Mouse (Mus musculus): ENCODE measurements around the gene Adora2b. TPM values are rescaled to one million over a fixed set of nuclear protein-coding genes. Genes with fewer than 3 reads are reported as not detected.

Gene Adora2b
- 7.0 and 8.3 TPM in 2 replicates for polyA plus RNA-seq (2012; rRNA removed)

- TF ChIP-seq POLR2A (IDR thresholded peaks at IDR 0.05; ENCODE audit: extremely low read depth, insufficient read depth, low read length) (no peak), CTCF (IDR thresholded peaks at IDR 0.05; ENCODE audit: extremely low read depth, insufficient read depth, low read length) (no peak)
- Histone ChIP-seq H3K4me1 (ENCODE audit: control insufficient read depth, insufficient read depth, low read length) (no peaks in the 10 kb centered on the region), H3K4me3 (ENCODE audit: insufficient read depth, low read length) (peak within 1 kb of the TSS; percentile 29), H3K27ac (ENCODE audit: insufficient read depth, low read length) (0 out of 2 replicates have a peak within 1 kb of the TSS, but pooled peaks have one; percentile 41)
These were observed at the start of gene Adora2b for GRCm38 (mm10) chr11:62248401-62249244. Adora2b (plus strand) TSS chr11:62248984.

GRCm38 (mm10) chr11:62200901-62201512 is 47.8 kb upstream of the Adora2b start:
- no peak overlapping the region for H3K27ac ChIP-seq (ENCODE audit: insufficient read depth, low read length)
- no peak for TF ChIP-seq CTCF (IDR thresholded peaks at IDR 0.05; ENCODE audit: extremely low read depth, insufficient read depth, low read length)
- no peak for TF ChIP-seq POLR2A (IDR thresholded peaks at IDR 0.05; ENCODE audit: extremely low read depth, insufficient read depth, low read length)
- H3K4me1 ChIP-seq (ENCODE audit: control insufficient read depth, insufficient read depth, low read length) = no peaks in the 10 kb centered on the region

GRCm38 (mm10) chr11:62202645-62203044 is 46.1 kb upstream of the Adora2b start:
- H3K4me3 ChIP-seq (ENCODE audit: insufficient read depth, low read length) = no peak overlapping the region
- H3K4me1 ChIP-seq (ENCODE audit: control insufficient read depth, insufficient read depth, low read length) = no peaks in the 10 kb centered on the region
- H3K27ac ChIP-seq (ENCODE audit: insufficient read depth, low read length) = no peak overlapping the region
- TF ChIP-seq POLR2A (IDR thresholded peaks at IDR 0.05; ENCODE audit: extremely low read depth, insufficient read depth, low read length) = no peak
- no peak for TF ChIP-seq CTCF (IDR thresholded peaks at IDR 0.05; ENCODE audit: extremely low read depth, insufficient read depth, low read length)

More at GRCm38 (mm10) chr11:62200901-62201512, 47.8 kb upstream of the Adora2b start:
- H3K4me3 ChIP-seq (ENCODE audit: insufficient read depth, low read length) = no peak overlapping the region

GRCm38 (mm10) chr11:62209111-62209510 is 39.7 kb upstream of the Adora2b start:
- no peak overlapping the region for H3K4me3 ChIP-seq (ENCODE audit: insufficient read depth, low read length)
- no peak overlapping the region for H3K27ac ChIP-seq (ENCODE audit: insufficient read depth, low read length)
- H3K4me1 ChIP-seq (ENCODE audit: control insufficient read depth, insufficient read depth, low read length) = no peaks in the 10 kb centered on the region
- TF ChIP-seq CTCF (IDR thresholded peaks at IDR 0.05; ENCODE audit: extremely low read depth, insufficient read depth, low read length) = no peak
- no peak for TF ChIP-seq POLR2A (IDR thresholded peaks at IDR 0.05; ENCODE audit: extremely low read depth, insufficient read depth, low read length)

- Histone ChIP-seq H3K27ac (ENCODE audit: insufficient read depth, low read length) (no peak overlapping the region), H3K4me3 (ENCODE audit: insufficient read depth, low read length) (no peak overlapping the region), H3K4me1 (ENCODE audit: control insufficient read depth, insufficient read depth, low read length) (no peaks in the 10 kb centered on the region)
- TF ChIP-seq POLR2A (IDR thresholded peaks at IDR 0.05; ENCODE audit: extremely low read depth, insufficient read depth, low read length) (no peak), CTCF (IDR thresholded peaks at IDR 0.05; ENCODE audit: extremely low read depth, insufficient read depth, low read length) (no peak)
These were observed 38.9 kb upstream of the Adora2b start for GRCm38 (mm10) chr11:62209891-62210290.

GRCm38 (mm10) chr11:62213384-62213989 is 35.3 kb upstream of the Adora2b start:
- Histone ChIP-seq H3K4me1 (ENCODE audit: control insufficient read depth, insufficient read depth, low read length) (no peaks in the 10 kb centered on the region), H3K27ac (ENCODE audit: insufficient read depth, low read length) (no peak overlapping the region), H3K4me3 (ENCODE audit: insufficient read depth, low read length) (no peak overlapping the region)
- TF ChIP-seq POLR2A (IDR thresholded peaks at IDR 0.05; ENCODE audit: extremely low read depth, insufficient read depth, low read length) = no peak
- TF ChIP-seq CTCF (IDR thresholded peaks at IDR 0.05; ENCODE audit: extremely low read depth, insufficient read depth, low read length) = no peak

- Histone ChIP-seq H3K4me1 (ENCODE audit: control insufficient read depth, insufficient read depth, low read length) (no peaks in the 10 kb centered on the region), H3K27ac (ENCODE audit: insufficient read depth, low read length) (no peak overlapping the region), H3K4me3 (ENCODE audit: insufficient read depth, low read length) (no peak overlapping the region)
- TF ChIP-seq CTCF (IDR thresholded peaks at IDR 0.05; ENCODE audit: extremely low read depth, insufficient read depth, low read length) = no peak
- TF ChIP-seq POLR2A (IDR thresholded peaks at IDR 0.05; ENCODE audit: extremely low read depth, insufficient read depth, low read length) = no peak
These were observed 33.7 kb upstream of the Adora2b start for GRCm38 (mm10) chr11:62215107-62215506.

GRCm38 (mm10) chr11:62217751-62218150 is 31.0 kb upstream of the Adora2b start:
- TF ChIP-seq POLR2A (IDR thresholded peaks at IDR 0.05; ENCODE audit: extremely low read depth, insufficient read depth, low read length) (no peak), CTCF (IDR thresholded peaks at IDR 0.05; ENCODE audit: extremely low read depth, insufficient read depth, low read length) (no peak)
- H3K4me3 ChIP-seq (ENCODE audit: insufficient read depth, low read length) = no peak overlapping the region
- no peaks in the 10 kb centered on the region for H3K4me1 ChIP-seq (ENCODE audit: control insufficient read depth, insufficient read depth, low read length)
- no peak overlapping the region for H3K27ac ChIP-seq (ENCODE audit: insufficient read depth, low read length)

GRCm38 (mm10) chr11:62220756-62221510 is 27.9 kb upstream of the Adora2b start:
- no peak overlapping the region for H3K4me3 ChIP-seq (ENCODE audit: insufficient read depth, low read length)
- H3K4me1 ChIP-seq (ENCODE audit: control insufficient read depth, insufficient read depth, low read length) = no peaks in the 10 kb centered on the region

More at GRCm38 (mm10) chr11:62220756-62221510, 27.9 kb upstream of the Adora2b start:
- no peak for TF ChIP-seq POLR2A (IDR thresholded peaks at IDR 0.05; ENCODE audit: extremely low read depth, insufficient read depth, low read length)
- TF ChIP-seq CTCF (IDR thresholded peaks at IDR 0.05; ENCODE audit: extremely low read depth, insufficient read depth, low read length) = no peak
- H3K27ac ChIP-seq (ENCODE audit: insufficient read depth, low read length) = no peak overlapping the region

Data from cortical plate, adult 2 months (tissue).